ENCODE assay signal across 1 mouse cellular context in genomic region chr9:77806842-77807668, GRCm38 (mm10).
TF ChIP-seq lines count a peak whose summit lies in the region.

No protein-coding gene starts in this region.

TF ChIP-seq in CH12.LX, 34 proteins besides CTCF, POLR2A, EP300 and RAD21 (continued from another document):
- TF ChIP-seq USF1 (IDR thresholded peaks at IDR 0.05; ENCODE audit: low read depth, low read length), result no peak
- TF ChIP-seq IRF4 (IDR thresholded peaks at IDR 0.05; ENCODE audit: low read depth, low read length), result no peak
- no peak for TF ChIP-seq JUN (IDR thresholded peaks at IDR 0.05; ENCODE audit: insufficient read depth, low read depth, low read length)
- TF ChIP-seq MAFK (IDR thresholded peaks at IDR 0.05; ENCODE audit: insufficient replicate concordance, low read length), result no peak
- no peak for TF ChIP-seq CHD1 (IDR thresholded peaks at IDR 0.05; ENCODE audit: low read depth, low read length)
- TF ChIP-seq ETS1 (conservative IDR thresholded peaks at IDR 0.05; ENCODE audit: low read depth, low read length), result no peak
- no peak for TF ChIP-seq TCF12 (IDR thresholded peaks at IDR 0.05; ENCODE audit: low read depth, low read length)
- TF ChIP-seq RCOR1 (conservative IDR thresholded peaks at IDR 0.05; ENCODE audit: low read depth, low read length), result no peak
- no peak for TF ChIP-seq NRF1 (IDR thresholded peaks at IDR 0.05; ENCODE audit: low read depth, low read length)
- no peak for TF ChIP-seq JUND (conservative IDR thresholded peaks at IDR 0.05; ENCODE audit: low read depth, low read length)
- TF ChIP-seq BHLHE40 (IDR thresholded peaks at IDR 0.05; ENCODE audit: low read depth, low read length), result peak; percentile 56; the same call in 1 of the 2 replicates
- TF ChIP-seq ZMIZ1 (IDR thresholded peaks at IDR 0.05; ENCODE audit: low read depth, low read length), result no peak
- TF ChIP-seq ZNF384 (IDR thresholded peaks at IDR 0.05; ENCODE audit: low read depth, low read length), result no peak
- no peak for TF ChIP-seq MXI1 (IDR thresholded peaks at IDR 0.05; ENCODE audit: low read depth, low read length)
